Mouse (Mus musculus) telencephalon, adult 2 months (tissue): Measurements from ENCODE around the gene Gm3604.
"Not testable (repeated sequence)": the region's sequence is repeated elsewhere in the genome, so short reads cannot be mapped to it uniquely, and the experiment has no call there.

Source experiments
- DNase-seq: peaks from one replicate; pipeline ENCODE4 v3.0.0-alpha.2; 2011; ENCODE audit warnings: low read depth, low spot score

Gm3604 gene

DNA sequence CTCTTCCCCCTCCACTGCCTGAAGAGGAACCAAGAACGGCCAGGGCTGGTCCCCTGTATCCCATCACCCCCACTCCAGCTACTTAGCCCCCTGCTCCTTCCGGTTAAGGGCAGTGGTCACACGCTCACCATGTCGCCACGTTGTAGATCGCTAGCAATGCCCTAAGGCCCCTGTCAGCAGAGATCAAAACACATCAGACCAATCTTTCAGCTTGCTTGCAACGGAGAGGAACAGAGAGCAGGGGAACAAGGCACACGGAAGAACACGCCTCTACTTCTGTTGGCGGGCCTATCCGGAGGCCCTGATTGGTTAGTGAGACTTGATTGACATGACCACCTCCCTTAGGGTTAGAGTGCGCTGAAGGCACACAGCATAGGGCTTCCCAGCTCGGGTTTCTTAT is at the start of gene Gm3604:
Gene Gm3604 (minus strand): TSS at position 226 of the 400 bp plus-strand sequence.
- DNase-seq, result not testable (repeated sequence)

DNA sequence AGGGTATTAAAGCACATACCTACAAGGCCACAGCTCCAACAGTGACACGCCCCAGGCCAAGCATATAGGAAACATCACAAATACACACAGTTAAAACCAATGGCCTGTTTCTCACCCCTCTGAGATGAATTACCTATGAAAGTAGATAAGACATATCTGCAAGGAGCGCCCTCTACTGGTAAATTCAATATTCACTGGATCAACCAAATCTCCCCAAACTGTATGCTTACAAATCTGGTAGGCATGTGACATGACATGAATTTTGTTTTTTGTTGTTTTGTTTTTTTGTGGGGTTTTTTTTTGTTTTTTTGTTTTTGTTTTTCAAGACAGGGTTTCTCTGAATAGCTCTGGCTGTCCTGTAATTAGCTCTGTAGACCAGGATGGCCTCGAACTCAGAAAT is 16.2 kb upstream of the Gm3604 start:
- DNase-seq, result not testable (repeated sequence)

- not testable (repeated sequence) for DNase-seq
Measured at GRCm38 (mm10) chr13:62390076-62390620, 7.2 kb upstream of the Gm3604 start.

DNA sequence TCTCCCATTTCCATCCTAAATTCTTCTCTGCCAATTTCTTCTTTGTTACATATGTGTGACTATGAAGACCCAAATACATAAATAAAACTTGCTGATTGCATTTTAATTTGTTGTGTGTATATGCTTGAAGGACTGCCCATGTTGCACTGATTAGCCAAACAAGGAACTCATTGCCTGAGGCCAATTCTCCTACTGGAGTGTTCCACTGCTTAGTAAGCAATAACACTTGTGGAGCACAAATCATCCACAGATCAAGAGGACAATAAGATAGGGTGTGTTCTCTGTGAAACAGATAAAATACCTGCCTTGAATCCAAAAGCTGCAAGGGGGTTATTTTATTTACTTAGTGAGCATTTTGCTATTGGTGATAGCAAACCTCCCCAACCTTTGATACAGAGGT is 51.2 kb downstream of the Gm3604 start:
- DNase-seq, result no peak

GRCm38 (mm10) chr13:62331381-62331780 is 51.6 kb downstream of the Gm3604 start:
- no peak for DNase-seq
